Mouse (Mus musculus): ENCODE data around the gene Ddi2.

GRCm38 (mm10) chr4:141658846-141659484 is 64.3 kb downstream of the Ddi2 start:
- no peak for TF ChIP-seq CTCF (IDR thresholded peaks at IDR 0.05; ENCODE audit: borderline replicate concordance, insufficient read depth, low read length)
- TF ChIP-seq POLR2A (IDR thresholded peaks at IDR 0.05; ENCODE audit: low read depth, low read length), result no peak

All from embryonic fibroblast, embryonic 13.5 days (primary cell).